Mouse (Mus musculus) adrenal gland, adult (tissue): ENCODE measurements around the gene Fcor.

Source experiments
- DNase-seq, 2 experiments: peaks; one replicate each; pipeline ENCODE4 v3.0.0; 2022 to 2023; ENCODE audit warnings: low spot score in 1 of 2; ENCODE audit not compliant: inconsistent age in 2 of 2

Fcor gene

GRCm38 (mm10) chr8:3622119-3622518 lies 50.0 kb downstream of the Fcor start:
- no peak for DNase-seq

- DNase-seq = peak; percentile 99
Observed at GRCm38 (mm10) chr8:3621199-3621970, 50.8 kb downstream of the Fcor start, which contains the start of the genes Xab2 and Pet100. Gene Xab2, minus strand, starts transcription at chr8:3621316. Gene Pet100, plus strand, starts transcription at chr8:3621548.
